8 mouse cellular contexts compared by ENCODE assay signal in genomic region chr8:93591608-93592301, GRCm38 (mm10). TPM values are rescaled to one million over a fixed set of nuclear protein-coding genes. Genes with fewer than 3 reads are reported as not detected.
DNase-seq lines count a peak whose midpoint lies in the region; ATAC-seq and TF ChIP-seq lines count a peak whose summit lies in the region.

No protein-coding gene starts in this region.

- POLR2A ChIA-PET in Patski (lab: Charles Lee), result interaction anchor here (0.7 kb wide), 1 partner anchor 625 kb away, joined by 3 read pairs; no protein-coding TSS in a partner anchor

- ATAC-seq in Patski, result peak; percentile 75
- ATAC-seq in frontal cortex, adult (ENCODE audit: low TSS enrichment), result peak; percentile 96
- peak; percentile 74 to 82 for ATAC-seq in hematopoietic stem cell, adult 5-6 weeks (replicated peaks in 1 of 2; ENCODE audit: insufficient read depth in 1 of 2, low FRiP score in 2 of 2, low TSS enrichment in 1 of 2, low read depth in 1 of 2, poor library complexity in 2 of 2, severe bottlenecking in 2 of 2)
- no peak for ATAC-seq in monocyte, adult 5-6 weeks (replicated peaks; ENCODE audit: insufficient number of reproducible peaks, low FRiP score, low TSS enrichment, poor library complexity, severe bottlenecking)

- in situ Hi-C loops in Patski (cut with MboI; ENCODE audit: low pct_unique_long_range_greater_than_20kb), result loop anchor here (5.0 kb wide), 2 partner anchors 346 to 466 kb away; no protein-coding TSS in a partner anchor

- peak; percentile 3 for DNase-seq in Patski (ENCODE audit: low read depth, low spot score)
- peak; percentile 88 for DNase-seq in cerebellum, adult 11-12 months
- DNase-seq in layer of hippocampus, postnatal 10 days (ENCODE audit: low spot score in 2 of 2), result peak; percentile 95 to 96
- peak; percentile 75 to 81 for DNase-seq in lung, postnatal 4 days
- peak; percentile 75 to 76 for DNase-seq in right cerebral cortex, postnatal 36 days (ENCODE audit: low spot score in 2 of 2)

- peaks cover 10% of the 10 kb centered on the region for H3K27me3 ChIP-seq in Patski

- TF ChIP-seq CTCF in Patski (IDR thresholded peaks at IDR 0.05), result peak; percentile 90

- CTCF ChIA-PET in Patski (lab: Charles Lee), result interaction anchor here (0.8 to 1.6 kb wide), 4 partner anchors 14 to 608 kb away, joined by 3 to 5 read pairs (median 4); no protein-coding TSS in a partner anchor

RNA-seq across cellular contexts. Expression of gene Ces5a, which starts 56.1 kb away (rescaled TPM):
- polyA plus RNA-seq in Patski (2021), result not detected
- total RNA-seq in hematopoietic stem cell, adult 5-6 weeks (2017), result not detected in 2 replicates
- total RNA-seq in layer of hippocampus, postnatal 10 days (2021), result 1 to 10 TPM in 1 of 2 experiments, under 1 TPM in 1; 0.78 to 2.2 TPM
- not detected in 3 replicates for total RNA-seq in monocyte, adult 5-6 weeks (2017)

Comparison
In these comparisons a context has a peak if more than half of its experiments do, and no peak if none do; other contexts are left out.
1. DNase-seq: peak in every context shown above with its lines; median percentile 96 in layer of hippocampus, postnatal 10 days; 88 in cerebellum, adult 11-12 months; 78 in lung, postnatal 4 days; 76 in right cerebral cortex, postnatal 36 days; 3 in Patski.